Mouse (Mus musculus) megakaryocyte, embryonic 14.5 days (primary cell): ENCODE data around the gene Mrpl27.

Experiments used
- FLI1 ChIP-seq: IDR thresholded peaks from 2 replicates; pipeline ENCODE4 v1.6.1; 2012; ENCODE audit warnings: low read length, inconsistent platforms, mixed read lengths
- GATA1 ChIP-seq: IDR thresholded peaks from 3 replicates; pipeline ENCODE4 v1.6.1; 2012; ENCODE audit warnings: mixed read lengths, low read length, inconsistent platforms, borderline replicate concordance

DNA sequence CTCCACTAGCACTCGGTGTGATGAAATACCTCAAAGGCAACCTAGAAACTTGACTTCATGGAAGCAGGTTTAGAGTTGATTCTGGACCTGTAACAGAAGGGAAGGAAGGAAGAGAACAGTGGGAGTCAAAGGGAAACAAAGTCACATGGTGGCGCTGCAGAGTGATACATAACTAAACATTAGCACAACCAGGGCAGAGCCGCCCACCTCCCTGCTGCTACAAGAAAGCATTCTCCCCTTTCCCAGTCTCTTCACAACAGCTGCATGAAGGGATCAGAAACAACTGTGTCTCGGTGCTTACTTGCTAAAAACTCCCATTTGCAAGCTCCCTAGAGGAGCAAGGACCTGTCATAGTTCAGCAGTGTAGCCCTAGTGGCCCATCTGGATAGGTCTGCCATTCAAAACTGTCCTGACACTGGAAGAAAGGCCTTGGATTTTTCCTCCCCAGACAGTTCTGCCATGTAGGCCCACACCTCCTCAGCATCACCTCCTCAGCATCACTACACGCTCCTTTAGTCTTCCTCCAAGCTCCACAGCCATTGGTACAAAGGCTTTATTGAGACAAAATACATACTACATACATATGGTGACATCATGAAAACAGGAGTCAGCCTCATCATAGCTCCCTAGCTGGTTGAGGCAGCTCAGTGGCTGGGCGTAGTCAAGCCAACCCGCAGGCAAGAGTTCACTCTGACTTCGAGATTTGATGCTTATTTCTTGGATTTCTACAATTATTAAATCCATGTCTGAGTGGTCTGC lies 8.9 kb upstream of the Mrpl27 start:
- TF ChIP-seq GATA1 (no peak), FLI1 (no peak)
